Mouse (Mus musculus) left cerebral cortex, adult 18-20 months (tissue): ENCODE results near the gene Rpl36-ps4. TPM values are rescaled to one million over a fixed set of nuclear protein-coding genes. Genes with fewer than 3 reads are reported as not detected.
"Not testable (repeated sequence)": the region's sequence is repeated elsewhere in the genome, so short reads cannot be mapped to it uniquely, and the experiment has no call there.

Experiments
- DNase-seq, 2 experiments: peaks; one replicate each; pipeline ENCODE4 v3.0.0; 2021 to 2022; ENCODE audit warnings: low spot score in 2 of 2, mixed read lengths in 1 of 2
- total RNA-seq, 2 experiments: library from RNA; stranded (reverse); gene quantifications; 2 replicates each; pipeline ENCODE4 v1.2.3; 2021

Rpl36-ps4 gene
- total RNA-seq, 2 experiments from 2014 or later: not detected

- DNase-seq: no peak
These were observed 15.4 kb downstream of the Rpl36-ps4 start for GRCm38 (mm10) chr17:87936156-87936555.

GRCm38 (mm10) chr17:87948965-87949584 is 28.3 kb downstream of the Rpl36-ps4 start:
- DNase-seq: peak; percentile 85 to 90

- not testable (repeated sequence) for DNase-seq
These were observed 33.9 kb downstream of the Rpl36-ps4 start for GRCm38 (mm10) chr17:87954618-87955124.

- DNase-seq: no peak
These were observed 36.5 kb downstream of the Rpl36-ps4 start for GRCm38 (mm10) chr17:87957096-87957840.

GRCm38 (mm10) chr17:87958283-87958682 is 37.5 kb downstream of the Rpl36-ps4 start:
- DNase-seq: peak in 1 of 2 experiments; percentile 6

GRCm38 (mm10) chr17:87959406-87959805 is 38.6 kb downstream of the Rpl36-ps4 start:
- not testable (repeated sequence) for DNase-seq

- DNase-seq: not testable (repeated sequence)
These were observed 39.2 kb downstream of the Rpl36-ps4 start for GRCm38 (mm10) chr17:87959931-87960330.

- DNase-seq: no peak
These were observed 42.6 kb downstream of the Rpl36-ps4 start for GRCm38 (mm10) chr17:87963081-87964075.

GRCm38 (mm10) chr17:87968483-87968926 is 47.7 kb downstream of the Rpl36-ps4 start:
- DNase-seq: not testable (repeated sequence)

Other genes with a start within 250 kb of the Rpl36-ps4 start
- gene Msh2, start 248.6 kb upstream of the Rpl36-ps4 start, total RNA-seq: 10 to 100 TPM; 33.0 to 36.4 TPM
- gene Kcnk12, start 123.0 kb upstream of the Rpl36-ps4 start, total RNA-seq: 10 to 100 TPM; 30.1 to 33.8 TPM
- 10 to 100 TPM; 15.8 to 16.8 TPM for gene Msh6, start 54.1 kb downstream of the Rpl36-ps4 start, total RNA-seq
- gene Fbxo11, start 144.3 kb downstream of the Rpl36-ps4 start, total RNA-seq: 100 to 1,000 TPM; 112 to 118 TPM